Mouse (Mus musculus) intestine, embryonic 15.5 days (tissue): ENCODE measurements around the gene Ank. TPM values are rescaled to one million over a fixed set of nuclear protein-coding genes. Genes with fewer than 3 reads are reported as not detected.
"Not testable (repeated sequence)": the region's sequence is repeated elsewhere in the genome, so short reads cannot be mapped to it uniquely, and the experiment has no call there.

Experiments
- ATAC-seq: fragments of 200-750 bp; cut with Nextera tagmentation; 2 replicates; pipeline ENCODE4 v1.8.0; 2017; ENCODE audit warnings: moderate TSS enrichment, moderate library complexity
- H3K27ac ChIP-seq: fragments of 300-500 bp; sonication (generic); 2 replicates; pipeline ENCODE4 v1.5.1; 2015; ENCODE audit warnings: mild to moderate bottlenecking, inconsistent platforms
- H3K27me3 ChIP-seq: fragments of 300-500 bp; sonication (generic); replicated peaks from 2 replicates; pipeline ENCODE4 v1.6.1; 2015; ENCODE audit warnings: inconsistent platforms
- H3K36me3 ChIP-seq: fragments of 300-500 bp; sonication (generic); 2 replicates; pipeline ENCODE4 v1.6.1; 2015; ENCODE audit warnings: inconsistent platforms
- H3K4me1 ChIP-seq: fragments of 300-500 bp; sonication (generic); replicated peaks from 2 replicates; pipeline ENCODE4 v1.6.1; 2015; ENCODE audit warnings: inconsistent platforms
- H3K4me2 ChIP-seq: fragments of 300-500 bp; sonication (generic); replicated peaks from 2 replicates; pipeline ENCODE4 v1.6.1; 2015; ENCODE audit warnings: mild to moderate bottlenecking, inconsistent platforms
- H3K4me3 ChIP-seq: fragments of 300-500 bp; sonication (generic); replicated peaks from 2 replicates; pipeline ENCODE4 v1.5.1; 2015; ENCODE audit warnings: inconsistent platforms
- H3K9ac ChIP-seq: fragments of 300-500 bp; sonication (generic); 2 replicates; pipeline ENCODE4 v1.6.1; 2015; ENCODE audit warnings: inconsistent platforms
- H3K9me3 ChIP-seq: fragments of 300-500 bp; sonication (generic); 2 replicates; pipeline ENCODE4 v1.6.1; 2016; ENCODE audit warnings: inconsistent platforms
- WGBS: fragments of 180-500 bp; shearing (Covaris S2); methylation state at CpG from one replicate; pipeline ENCODE4 v1.1.7; 2015; 5-methylcytosine and 5-hydroxymethylcytosine counted together
- polyA plus RNA-seq: library from polyadenylated mRNA; unstranded; fragments of >200 nt; fragmentation: Nextera tagmentation; extraction: Ambion mirVana; gene quantifications from 2 replicates; pipeline ENCODE4 v1.2.1, GENCODE M21; 2015

Ank gene
- polyA plus RNA-seq, 1 experiment from 2014 or later: 15.9 TPM

DNA sequence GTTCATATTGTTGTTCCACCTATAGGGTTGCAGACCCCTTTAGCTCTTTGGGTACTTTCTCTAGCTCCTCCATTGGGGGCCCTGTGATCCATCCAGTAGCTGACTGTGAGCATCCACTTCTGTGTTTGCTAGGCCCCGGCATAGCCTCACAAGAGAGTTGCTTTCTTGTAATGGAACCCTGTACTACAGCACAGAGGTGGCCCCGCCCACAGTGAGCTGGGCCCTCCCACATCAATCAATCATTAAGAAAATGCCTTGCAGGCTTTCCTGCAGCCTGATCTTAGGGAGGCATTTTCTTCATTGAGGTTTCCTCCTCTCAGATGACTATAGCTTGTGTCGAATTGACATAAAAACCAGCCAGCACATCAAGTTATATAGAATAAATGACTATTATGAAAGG lies 3.9 kb downstream of the Ank start:
- H3K4me2 ChIP-seq, H3K36me3 ChIP-seq, H3K4me3 ChIP-seq, ATAC-seq, H3K4me1 ChIP-seq, H3K27ac ChIP-seq, H3K9ac ChIP-seq, H3K27me3 ChIP-seq, H3K9me3 ChIP-seq: not testable (repeated sequence)
- WGBS: 66% methylated on average over 3 of the region's 3 CpGs

DNA sequence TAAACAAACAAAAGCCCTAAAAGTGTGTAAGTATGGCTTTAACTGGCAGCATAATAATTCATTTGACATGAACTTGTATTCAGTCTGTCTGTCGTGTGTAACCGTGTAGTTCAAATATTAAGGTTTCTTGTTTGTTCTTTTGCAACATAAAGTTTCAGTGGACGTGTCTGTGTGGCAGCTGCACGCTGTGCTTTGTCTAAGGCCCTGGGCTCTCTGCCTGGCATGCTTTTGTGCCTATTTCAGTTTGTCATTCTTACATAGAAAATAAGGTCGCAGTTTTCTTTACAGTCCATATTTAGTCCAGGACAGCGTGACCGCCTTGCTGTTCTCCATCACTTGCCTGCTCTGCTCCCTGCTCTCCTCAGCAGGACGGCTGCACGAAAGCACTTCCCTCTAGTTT lies 5.8 kb downstream of the Ank start:
- no peak overlapping the region for H3K9ac ChIP-seq
- H3K4me3 ChIP-seq: no peak overlapping the region
- H3K4me2 ChIP-seq: no peak overlapping the region
- no peaks in the 10 kb centered on the region for H3K9me3 ChIP-seq
- no peak overlapping the region for H3K27ac ChIP-seq
- WGBS: 78% methylated on average over 9 of the region's 9 CpGs
- H3K27me3 ChIP-seq: no peaks in the 10 kb centered on the region
- H3K36me3 ChIP-seq: no peaks in the 10 kb centered on the region
- 0 out of 2 replicates have a peak, but pooled peaks cover 3% of the 10 kb centered on the region for H3K4me1 ChIP-seq
- ATAC-seq: no peak

DNA sequence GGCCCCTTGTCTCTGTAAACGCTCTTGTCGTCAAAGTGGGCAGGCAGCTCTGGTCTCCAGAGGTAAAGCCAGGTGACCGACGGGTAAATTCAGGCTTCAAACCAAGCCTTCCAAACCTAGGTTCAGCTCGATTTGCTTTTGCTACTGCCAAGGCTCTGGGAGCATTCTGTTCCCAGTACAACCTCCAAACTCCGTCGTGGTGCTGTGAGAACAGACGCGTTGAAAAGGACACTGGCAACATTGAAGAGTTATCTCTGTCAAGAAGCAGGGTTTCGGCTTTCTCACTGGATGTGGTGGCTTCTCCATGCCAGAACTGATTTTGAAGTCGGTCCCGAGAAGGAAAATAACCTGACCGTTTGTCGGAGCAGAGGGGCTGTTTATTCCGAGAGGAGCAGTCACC lies 9.5 kb downstream of the Ank start:
- Histone ChIP-seq H3K4me1 (0 out of 2 replicates have a peak, but pooled peaks cover 13% of the 10 kb centered on the region), H3K36me3 (no peaks in the 10 kb centered on the region), H3K9me3 (no peaks in the 10 kb centered on the region), H3K4me3 (no peak overlapping the region), H3K27me3 (no peaks in the 10 kb centered on the region), H3K4me2 (no peak overlapping the region), H3K9ac (no peak overlapping the region), H3K27ac (no peak overlapping the region)
- ATAC-seq: no peak
- WGBS: 70% methylated on average over 15 of the region's 15 CpGs

DNA sequence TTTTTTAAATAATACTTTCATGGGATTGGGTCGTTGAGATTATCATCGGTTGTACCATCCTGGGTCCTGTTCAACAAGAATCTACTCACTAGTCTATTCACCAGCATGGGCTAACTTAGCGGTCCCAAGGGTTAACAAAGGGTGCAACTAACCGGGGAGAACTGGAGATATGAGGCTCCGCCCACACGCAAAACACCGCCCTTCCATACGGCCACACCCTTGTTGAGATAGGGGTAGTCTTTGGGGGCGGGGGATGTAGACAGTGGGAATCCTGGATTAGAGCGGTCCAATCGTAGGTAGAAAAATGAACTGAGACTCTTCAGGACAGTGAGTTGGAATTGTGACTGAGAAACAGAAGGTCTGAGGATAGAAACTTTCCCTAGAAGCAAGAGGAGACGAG lies 10.2 kb downstream of the Ank start:
- ATAC-seq: no peak
- H3K4me1 ChIP-seq: 0 out of 2 replicates have a peak, but pooled peaks cover 13% of the 10 kb centered on the region
- no peak overlapping the region for H3K27ac ChIP-seq
- H3K4me2 ChIP-seq: no peak overlapping the region
- H3K27me3 ChIP-seq: no peaks in the 10 kb centered on the region
- H3K9ac ChIP-seq: no peak overlapping the region
- H3K36me3 ChIP-seq: no peaks in the 10 kb centered on the region
- H3K4me3 ChIP-seq: no peak overlapping the region
- H3K9me3 ChIP-seq: no peaks in the 10 kb centered on the region
- 77% methylated on average over 12 of the region's 12 CpGs for WGBS

DNA sequence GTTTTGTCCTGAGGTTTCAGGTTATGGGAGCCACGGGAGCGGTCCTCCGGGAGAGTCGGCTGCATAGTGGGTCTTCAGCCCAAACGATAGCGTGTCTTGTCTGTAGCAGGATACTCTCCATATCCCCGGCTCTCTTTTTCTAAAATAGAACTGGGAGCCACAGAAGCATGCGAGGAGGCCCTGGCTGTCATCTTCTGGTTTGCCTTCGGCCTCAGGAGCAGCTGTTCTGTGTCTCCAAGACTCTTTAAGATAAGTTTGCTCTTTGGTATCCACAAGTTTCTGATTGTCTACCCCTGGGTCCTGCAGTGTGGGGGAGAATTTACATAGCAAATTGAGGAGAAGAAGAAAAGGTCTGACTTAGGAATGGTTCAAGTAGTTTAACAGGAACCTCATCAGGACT lies 10.7 kb downstream of the Ank start:
- Histone ChIP-seq H3K4me3 (no peak overlapping the region), H3K36me3 (no peaks in the 10 kb centered on the region), H3K9me3 (no peaks in the 10 kb centered on the region), H3K9ac (no peak overlapping the region), H3K4me2 (no peak overlapping the region), H3K27ac (no peak overlapping the region), H3K4me1 (0 out of 2 replicates have a peak, but pooled peaks cover 13% of the 10 kb centered on the region), H3K27me3 (no peaks in the 10 kb centered on the region)
- 87% methylated on average over 9 of the region's 9 CpGs for WGBS
- no peak; the same call in 1 of the 2 replicates for ATAC-seq

DNA sequence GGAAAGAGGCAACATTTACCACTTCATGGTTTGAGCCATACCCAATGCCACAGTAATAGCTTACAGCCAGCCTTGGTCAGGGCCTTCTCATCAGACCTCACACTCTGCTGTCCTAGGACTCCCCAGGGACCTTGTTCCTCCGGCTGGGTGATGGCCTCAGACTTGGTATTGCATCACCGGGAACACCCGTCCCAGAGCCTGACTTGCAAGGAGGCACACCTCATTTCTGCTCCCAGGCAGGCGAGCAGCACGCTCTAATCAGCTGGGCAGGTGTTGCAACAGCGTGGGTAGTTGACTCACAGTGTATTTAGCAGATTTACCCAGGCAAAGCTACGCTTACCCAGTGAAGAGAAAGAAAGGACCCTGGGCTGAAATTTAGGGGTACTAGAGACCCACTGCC lies 11.2 kb downstream of the Ank start:
- Histone ChIP-seq H3K27me3 (no peaks in the 10 kb centered on the region), H3K36me3 (no peaks in the 10 kb centered on the region), H3K4me3 (no peak overlapping the region), H3K27ac (no peak overlapping the region), H3K9me3 (no peaks in the 10 kb centered on the region), H3K4me2 (no peak overlapping the region), H3K9ac (no peak overlapping the region), H3K4me1 (0 out of 2 replicates have a peak, but pooled peaks cover 13% of the 10 kb centered on the region)
- WGBS: 56% methylated on average over 7 of the region's 7 CpGs
- peak; percentile 95 for ATAC-seq

DNA sequence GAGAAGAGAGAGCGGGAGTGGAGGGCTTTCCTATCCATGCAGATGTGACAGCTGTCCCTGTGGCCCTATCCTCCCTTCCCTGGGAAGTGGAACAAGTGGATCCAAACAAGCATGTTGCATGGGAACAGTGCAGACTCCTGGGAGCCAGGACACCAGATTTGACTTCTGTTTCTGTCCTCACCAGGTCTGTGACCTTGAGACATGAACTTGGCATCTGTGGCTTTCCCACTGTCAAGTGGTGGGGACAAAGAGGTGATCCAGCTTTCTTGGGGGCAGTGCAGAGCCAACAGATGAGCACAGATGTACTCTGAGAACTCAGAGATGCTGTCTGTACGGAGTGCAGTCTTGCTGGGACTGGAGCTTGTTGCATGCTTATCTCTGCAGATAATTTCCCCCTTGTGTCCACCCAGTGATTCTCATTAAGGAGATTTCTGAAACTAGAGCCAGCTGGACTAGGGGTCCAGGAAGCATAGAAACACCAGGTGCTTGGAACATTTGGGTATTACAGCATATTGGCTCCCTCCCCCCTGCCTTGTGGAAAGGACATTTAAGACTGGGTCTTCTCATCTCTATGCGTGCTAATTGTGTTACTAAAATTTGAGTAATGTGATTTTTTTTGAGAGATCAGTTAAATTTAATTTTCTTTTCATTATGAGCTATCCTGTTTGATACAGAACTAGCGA lies 14.0 kb downstream of the Ank start:
- Histone ChIP-seq H3K9me3 (no peaks in the 10 kb centered on the region), H3K36me3 (no peaks in the 10 kb centered on the region), H3K4me3 (no peak overlapping the region), H3K27me3 (no peaks in the 10 kb centered on the region), H3K9ac (no peak overlapping the region), H3K27ac (no peak overlapping the region), H3K4me1 (peaks cover 17% of the 10 kb centered on the region; the same call in 1 of the 2 replicates), H3K4me2 (no peak overlapping the region)
- ATAC-seq: no peak
- 80% methylated on average over 4 of the region's 4 CpGs for WGBS

DNA sequence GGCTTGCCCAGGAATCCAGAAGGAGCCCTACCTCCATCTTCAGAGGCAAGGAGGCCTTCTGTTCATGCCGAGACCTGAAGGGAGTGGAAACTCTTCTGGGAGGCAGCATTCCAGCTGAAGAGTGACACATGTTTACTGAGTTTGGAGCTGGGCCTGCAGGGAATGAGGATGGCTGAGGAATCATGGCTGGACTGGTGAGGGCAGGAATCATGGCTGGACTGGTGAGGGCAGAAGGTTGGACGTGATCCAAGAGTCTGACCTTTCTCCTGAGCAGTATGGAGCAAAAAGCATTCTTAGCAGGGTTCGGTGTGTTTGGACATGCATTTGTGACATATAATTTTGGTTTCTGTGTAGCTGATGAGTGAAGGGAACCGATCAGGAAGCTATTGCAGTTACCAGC lies 15.5 kb downstream of the Ank start:
- no peak overlapping the region for H3K9ac ChIP-seq
- H3K4me1 ChIP-seq: peaks cover 30% of the 10 kb centered on the region
- H3K36me3 ChIP-seq: no peaks in the 10 kb centered on the region
- H3K4me2 ChIP-seq: no peak overlapping the region
- H3K4me3 ChIP-seq: no peak overlapping the region
- no peak overlapping the region for H3K27ac ChIP-seq
- no peaks in the 10 kb centered on the region for H3K27me3 ChIP-seq
- WGBS: 66% methylated on average over 4 of the region's 4 CpGs
- no peaks in the 10 kb centered on the region for H3K9me3 ChIP-seq
- no peak for ATAC-seq

DNA sequence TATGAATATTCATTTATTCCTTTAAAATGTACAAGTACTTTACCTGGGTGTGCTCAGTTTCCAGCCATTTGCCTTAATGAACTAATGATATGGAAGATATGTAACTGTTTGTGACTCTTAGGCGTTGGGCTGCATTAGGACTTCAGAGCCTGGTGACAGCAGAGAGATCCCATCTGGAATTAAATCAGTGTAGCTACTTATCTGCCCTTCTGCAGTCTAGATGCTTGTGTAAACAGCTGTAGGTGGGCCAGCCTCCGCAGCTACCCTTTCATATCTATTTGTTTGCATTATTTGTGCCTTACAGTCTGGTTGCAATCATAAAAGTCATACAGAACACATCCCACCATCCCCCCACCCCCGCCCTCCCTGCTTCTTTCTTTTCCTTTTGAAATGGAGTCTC lies 16.7 kb downstream of the Ank start:
- no peaks in the 10 kb centered on the region for H3K36me3 ChIP-seq
- no peak overlapping the region for H3K9ac ChIP-seq
- H3K27ac ChIP-seq: no peak overlapping the region
- H3K4me1 ChIP-seq: peaks cover 27% of the 10 kb centered on the region
- H3K4me3 ChIP-seq: no peak overlapping the region
- H3K27me3 ChIP-seq: no peaks in the 10 kb centered on the region
- no peaks in the 10 kb centered on the region for H3K9me3 ChIP-seq
- WGBS: 45% methylated on average over 3 of the region's 3 CpGs
- no peak for ATAC-seq
- no peak overlapping the region for H3K4me2 ChIP-seq

DNA sequence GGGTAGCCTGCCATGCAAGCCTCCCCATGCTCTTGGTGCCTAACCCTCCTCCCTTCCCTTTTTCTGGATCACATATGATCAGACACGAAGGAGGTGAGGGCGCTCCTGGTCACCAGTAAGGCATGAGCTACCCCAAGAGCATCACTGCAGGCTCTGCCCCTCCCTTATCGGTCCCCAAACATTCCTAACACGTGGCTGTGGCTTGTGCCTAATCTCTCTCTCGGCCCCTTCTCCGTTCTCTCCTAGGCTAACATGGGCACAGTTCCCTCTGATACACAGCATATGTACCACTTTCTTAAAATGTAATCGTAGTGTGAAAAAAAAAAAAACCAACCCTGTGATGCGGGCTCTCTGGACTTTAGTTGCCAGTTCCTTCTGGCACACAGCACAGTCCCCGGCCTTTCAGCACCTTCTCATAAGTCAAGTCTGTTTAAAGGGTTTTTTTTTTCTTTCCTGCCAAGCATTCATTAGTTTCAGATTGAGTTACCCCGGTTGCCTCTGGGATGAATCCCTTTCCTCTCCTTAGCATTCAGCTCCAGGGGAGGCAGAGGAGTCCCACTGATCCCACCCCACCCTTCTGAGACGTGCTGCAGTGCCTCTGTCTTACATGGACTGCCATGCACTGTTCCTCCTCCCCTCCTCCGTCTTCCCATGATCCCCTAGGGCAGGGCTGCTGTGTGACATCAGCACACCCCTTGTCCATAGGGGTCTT lies 19.2 kb downstream of the Ank start:
- Histone ChIP-seq H3K27ac (no peak overlapping the region), H3K27me3 (no peaks in the 10 kb centered on the region), H3K4me3 (no peak overlapping the region), H3K9me3 (no peaks in the 10 kb centered on the region), H3K4me1 (peaks cover 37% of the 10 kb centered on the region), H3K4me2 (0 out of 2 replicates have a peak overlapping the region, but pooled peaks have one; percentile 14), H3K9ac (no peak overlapping the region), H3K36me3 (no peaks in the 10 kb centered on the region)
- WGBS: 37% methylated on average over 12 of the region's 12 CpGs
- peak; percentile 24; the same call in 1 of the 2 replicates for ATAC-seq

DNA sequence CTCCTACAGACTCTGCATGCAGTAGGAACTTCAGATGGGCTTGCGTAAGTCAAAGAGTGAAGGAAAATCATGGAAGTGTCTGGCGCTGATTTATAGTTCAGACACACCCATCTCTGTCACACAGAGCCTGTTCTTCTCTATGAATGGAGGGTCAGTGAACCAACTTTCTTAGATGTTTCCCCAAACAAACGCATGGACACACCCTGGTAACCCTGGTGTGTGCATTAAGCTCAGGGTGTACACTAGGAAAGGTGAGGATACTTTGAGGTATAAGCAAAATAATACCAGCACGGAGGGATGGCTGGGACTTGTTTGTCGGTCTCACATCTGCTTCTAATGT lies 19.8 kb downstream of the Ank start:
- peaks cover 41% of the 10 kb centered on the region for H3K4me1 ChIP-seq
- no peaks in the 10 kb centered on the region for H3K36me3 ChIP-seq
- ATAC-seq: peak; percentile 65
- H3K9ac ChIP-seq: no peak overlapping the region
- 58% methylated on average over 5 of the region's 5 CpGs for WGBS
- no peak overlapping the region for H3K4me3 ChIP-seq
- no peak overlapping the region for H3K27ac ChIP-seq
- no peaks in the 10 kb centered on the region for H3K9me3 ChIP-seq
- no peaks in the 10 kb centered on the region for H3K27me3 ChIP-seq
- H3K4me2 ChIP-seq: 0 out of 2 replicates have a peak overlapping the region, but pooled peaks have one; percentile 14

DNA sequence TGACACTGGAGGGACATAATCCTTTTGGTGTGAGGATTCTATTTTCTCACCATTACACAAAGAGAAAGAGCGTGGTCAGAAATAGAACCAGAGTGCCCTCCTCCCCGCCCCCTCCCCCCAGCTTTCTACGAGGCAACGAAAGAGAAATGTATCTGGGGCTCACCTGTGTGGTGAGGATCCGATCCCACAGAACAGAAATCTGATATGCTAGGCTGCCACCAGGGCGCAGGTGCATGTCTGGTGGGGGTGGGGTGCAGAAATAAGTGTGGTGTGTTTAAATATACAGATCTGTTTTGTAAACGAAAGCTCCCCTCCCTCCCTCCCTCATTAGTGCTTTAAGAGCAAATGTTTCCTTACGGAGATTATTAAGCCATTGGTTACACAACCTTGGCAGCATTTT lies 20.6 kb downstream of the Ank start:
- 0 out of 2 replicates have a peak overlapping the region, but pooled peaks have one; percentile 1 for H3K27ac ChIP-seq
- H3K27me3 ChIP-seq: no peaks in the 10 kb centered on the region
- no peak overlapping the region for H3K9ac ChIP-seq
- no peaks in the 10 kb centered on the region for H3K9me3 ChIP-seq
- 0 out of 2 replicates have a peak, but pooled peaks have one; percentile 7 for ATAC-seq
- H3K36me3 ChIP-seq: no peaks in the 10 kb centered on the region
- H3K4me2 ChIP-seq: no peak overlapping the region
- WGBS: 42% methylated on average over 8 of the region's 8 CpGs
- H3K4me3 ChIP-seq: no peak overlapping the region
- H3K4me1 ChIP-seq: peaks cover 45% of the 10 kb centered on the region

DNA sequence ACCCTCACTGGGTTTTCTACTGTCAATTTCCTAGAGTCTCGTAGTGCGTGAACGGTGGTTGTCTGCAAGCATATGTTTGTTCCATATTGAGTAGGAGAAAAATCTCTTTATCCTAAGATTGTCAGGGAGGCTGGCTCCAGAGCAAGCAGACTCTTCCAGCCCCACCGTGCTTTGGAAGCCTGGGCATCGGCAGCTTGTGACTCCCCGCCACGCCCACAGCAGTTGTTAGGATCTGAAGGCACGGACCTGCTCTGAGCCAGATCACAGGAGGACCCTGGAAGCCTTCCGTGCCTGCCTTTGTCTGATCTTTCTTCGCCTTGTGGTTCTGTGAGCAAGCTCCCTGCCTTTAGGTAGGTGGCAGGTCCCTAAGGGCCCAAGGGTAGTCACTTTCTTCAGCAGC lies 21.6 kb downstream of the Ank start:
- 49% methylated on average over 10 of the region's 10 CpGs for WGBS
- Histone ChIP-seq H3K36me3 (no peaks in the 10 kb centered on the region), H3K27ac (no peak overlapping the region), H3K4me3 (no peak overlapping the region), H3K4me1 (peaks cover 49% of the 10 kb centered on the region), H3K9ac (no peak overlapping the region; the same call in 1 of the 2 replicates), H3K4me2 (no peak overlapping the region), H3K9me3 (no peaks in the 10 kb centered on the region), H3K27me3 (no peaks in the 10 kb centered on the region)
- ATAC-seq: no peak
